Mouse (Mus musculus): ENCODE measurements around the gene Pole4.

GRCm38 (mm10) chr6:82613201-82613600, 92.0 kb downstream of the Pole4 start:
- TF ChIP-seq GATA1 (IDR thresholded peaks at IDR 0.05; ENCODE audit: borderline replicate concordance, low read length) (no peak), FLI1 (IDR thresholded peaks at IDR 0.05; ENCODE audit: low read length) (no peak)
